Mouse (Mus musculus): Measurements from ENCODE around the gene Brf1. TPM values are rescaled to one million over a fixed set of nuclear protein-coding genes. Genes with fewer than 3 reads are reported as not detected.

The Brf1 gene
- polyA plus RNA-seq (2014; fragmentation: Nextera tagmentation; extraction: Ambion mirVana), result 53.8 and 55.8 TPM in 2 replicates

- peaks cover 16% of the 10 kb centered on the region for H3K4me1 ChIP-seq (replicated peaks; ENCODE audit: control insufficient read depth, insufficient read depth, low read length)
- DNase-seq (ENCODE audit: low spot score) (peak; percentile 97), ATAC-seq (replicated peaks; ENCODE audit: low FRiP score, low TSS enrichment, low read depth) (peak; percentile 97)
- H3K4me3 ChIP-seq (ENCODE audit: low read depth, low read length), result peak within 1 kb of the TSS; percentile 91
- under 1% methylated on average over 93 of the region's 96 CpGs for WGBS
- no peaks in the 10 kb centered on the region for H3K27me3 ChIP-seq (replicated peaks; ENCODE audit: control insufficient read depth, insufficient read depth, low read length)
- peak within 1 kb of the TSS; percentile 86 for H3K4me2 ChIP-seq (ENCODE audit: low read length)
- peak within 1 kb of the TSS; percentile 95 for H3K27ac ChIP-seq (ENCODE audit: low read depth)
- no peaks in the 10 kb centered on the region for H3K36me3 ChIP-seq (ENCODE audit: control insufficient read depth, insufficient read depth, low read length)
- H3K9me3 ChIP-seq (ENCODE audit: control insufficient read depth, low read length), result no peaks in the 10 kb centered on the region
- peak within 1 kb of the TSS; percentile 88 for H3K9ac ChIP-seq (ENCODE audit: low read length)
Observed at GRCm38 (mm10) chr12:113000294-113001132, at the start of gene Brf1. Brf1 (minus strand) TSS chr12:113000704.

- Histone ChIP-seq H3K4me3 (ENCODE audit: low read depth, low read length) (no peak overlapping the region), H3K4me1 (replicated peaks; ENCODE audit: control insufficient read depth, insufficient read depth, low read length) (peaks cover 9% of the 10 kb centered on the region), H3K27me3 (replicated peaks; ENCODE audit: control insufficient read depth, insufficient read depth, low read length) (no peaks in the 10 kb centered on the region), H3K36me3 (ENCODE audit: control insufficient read depth, insufficient read depth, low read length) (peaks cover 53% of the 10 kb centered on the region), H3K4me2 (ENCODE audit: low read length) (no peak overlapping the region), H3K9me3 (ENCODE audit: control insufficient read depth, low read length) (no peaks in the 10 kb centered on the region), H3K27ac (ENCODE audit: low read depth) (no peak overlapping the region), H3K9ac (ENCODE audit: low read length) (no peak overlapping the region)
- ATAC-seq (replicated peaks; ENCODE audit: low FRiP score, low TSS enrichment, low read depth) (no peak), DNase-seq (ENCODE audit: low spot score) (no peak)
- 92% methylated on average over 9 of the region's 9 CpGs for WGBS
Observed at GRCm38 (mm10) chr12:113049836-113050235, 49.3 kb upstream of the Brf1 start.

- Histone ChIP-seq H3K4me2 (ENCODE audit: low read length) (no peak overlapping the region), H3K27ac (ENCODE audit: low read depth) (no peak overlapping the region), H3K9me3 (ENCODE audit: control insufficient read depth, low read length) (no peaks in the 10 kb centered on the region), H3K4me1 (replicated peaks; ENCODE audit: control insufficient read depth, insufficient read depth, low read length) (peaks cover 9% of the 10 kb centered on the region), H3K9ac (ENCODE audit: low read length) (no peak overlapping the region), H3K36me3 (ENCODE audit: control insufficient read depth, insufficient read depth, low read length) (peaks cover 40% of the 10 kb centered on the region), H3K4me3 (ENCODE audit: low read depth, low read length) (no peak overlapping the region), H3K27me3 (replicated peaks; ENCODE audit: control insufficient read depth, insufficient read depth, low read length) (no peaks in the 10 kb centered on the region)
- ATAC-seq (replicated peaks; ENCODE audit: low FRiP score, low TSS enrichment, low read depth), result no peak
- no peak for DNase-seq (ENCODE audit: low spot score)
- WGBS, result 91% methylated on average over 5 of the region's 5 CpGs
Observed at GRCm38 (mm10) chr12:113048103-113048502, 47.6 kb upstream of the Brf1 start.

- Histone ChIP-seq H3K36me3 (ENCODE audit: control insufficient read depth, insufficient read depth, low read length) (peaks cover 35% of the 10 kb centered on the region), H3K9ac (ENCODE audit: low read length) (no peak overlapping the region), H3K27ac (ENCODE audit: low read depth) (no peak overlapping the region), H3K4me3 (ENCODE audit: low read depth, low read length) (no peak overlapping the region), H3K4me2 (ENCODE audit: low read length) (no peak overlapping the region), H3K27me3 (replicated peaks; ENCODE audit: control insufficient read depth, insufficient read depth, low read length) (no peaks in the 10 kb centered on the region), H3K4me1 (replicated peaks; ENCODE audit: control insufficient read depth, insufficient read depth, low read length) (peaks cover 8% of the 10 kb centered on the region), H3K9me3 (ENCODE audit: control insufficient read depth, low read length) (no peaks in the 10 kb centered on the region)
- WGBS, result 83% methylated on average over 15 of the region's 15 CpGs
- ATAC-seq (replicated peaks; ENCODE audit: low FRiP score, low TSS enrichment, low read depth) (no peak), DNase-seq (ENCODE audit: low spot score) (no peak)
Observed at GRCm38 (mm10) chr12:113046861-113047260, 46.4 kb upstream of the Brf1 start.

GRCm38 (mm10) chr12:113044916-113045677 is 44.6 kb upstream of the Brf1 start:
- no peaks in the 10 kb centered on the region for H3K9me3 ChIP-seq (ENCODE audit: control insufficient read depth, low read length)
- H3K27me3 ChIP-seq (replicated peaks; ENCODE audit: control insufficient read depth, insufficient read depth, low read length), result no peaks in the 10 kb centered on the region
- H3K4me2 ChIP-seq (ENCODE audit: low read length), result no peak overlapping the region
- no peak overlapping the region for H3K9ac ChIP-seq (ENCODE audit: low read length)
- no peak overlapping the region for H3K27ac ChIP-seq (ENCODE audit: low read depth)
- ATAC-seq (replicated peaks; ENCODE audit: low FRiP score, low TSS enrichment, low read depth), result no peak
- WGBS, result 75% methylated on average over 3 of the region's 3 CpGs
- no peak overlapping the region for H3K4me3 ChIP-seq (ENCODE audit: low read depth, low read length)
- H3K36me3 ChIP-seq (ENCODE audit: control insufficient read depth, insufficient read depth, low read length), result peaks cover 25% of the 10 kb centered on the region
- no peaks in the 10 kb centered on the region for H3K4me1 ChIP-seq (replicated peaks; ENCODE audit: control insufficient read depth, insufficient read depth, low read length)
- no peak for DNase-seq (ENCODE audit: low spot score)

- Histone ChIP-seq H3K36me3 (ENCODE audit: control insufficient read depth, insufficient read depth, low read length) (peaks cover 16% of the 10 kb centered on the region; the same call in 1 of the 2 replicates), H3K4me3 (ENCODE audit: low read depth, low read length) (no peak overlapping the region), H3K27ac (ENCODE audit: low read depth) (no peak overlapping the region), H3K27me3 (replicated peaks; ENCODE audit: control insufficient read depth, insufficient read depth, low read length) (no peaks in the 10 kb centered on the region), H3K9ac (ENCODE audit: low read length) (no peak overlapping the region), H3K4me2 (ENCODE audit: low read length) (no peak overlapping the region), H3K4me1 (replicated peaks; ENCODE audit: control insufficient read depth, insufficient read depth, low read length) (no peaks in the 10 kb centered on the region), H3K9me3 (ENCODE audit: control insufficient read depth, low read length) (no peaks in the 10 kb centered on the region)
- WGBS, result 79% methylated on average over 2 of the region's 2 CpGs
- ATAC-seq (replicated peaks; ENCODE audit: low FRiP score, low TSS enrichment, low read depth) (no peak), DNase-seq (ENCODE audit: low spot score) (no peak)
Observed at GRCm38 (mm10) chr12:113042543-113042942, 42.0 kb upstream of the Brf1 start.

GRCm38 (mm10) chr12:113041481-113042439 is 41.3 kb upstream of the Brf1 start:
- H3K36me3 ChIP-seq (ENCODE audit: control insufficient read depth, insufficient read depth, low read length), result peaks cover 9% of the 10 kb centered on the region; the same call in 1 of the 2 replicates
- H3K27me3 ChIP-seq (replicated peaks; ENCODE audit: control insufficient read depth, insufficient read depth, low read length), result no peaks in the 10 kb centered on the region
- H3K9ac ChIP-seq (ENCODE audit: low read length), result no peak overlapping the region
- DNase-seq (ENCODE audit: low spot score), result no peak
- H3K4me3 ChIP-seq (ENCODE audit: low read depth, low read length), result no peak overlapping the region
- WGBS, result 70% methylated on average over 15 of the region's 15 CpGs
- no peaks in the 10 kb centered on the region for H3K4me1 ChIP-seq (replicated peaks; ENCODE audit: control insufficient read depth, insufficient read depth, low read length)
- no peak overlapping the region for H3K4me2 ChIP-seq (ENCODE audit: low read length)
- H3K9me3 ChIP-seq (ENCODE audit: control insufficient read depth, low read length), result no peaks in the 10 kb centered on the region
- 0 out of 2 replicates have a peak, but pooled peaks have one; percentile 50 for ATAC-seq (replicated peaks; ENCODE audit: low FRiP score, low TSS enrichment, low read depth)
- no peak overlapping the region for H3K27ac ChIP-seq (ENCODE audit: low read depth)

- Histone ChIP-seq H3K36me3 (ENCODE audit: control insufficient read depth, insufficient read depth, low read length) (no peaks in the 10 kb centered on the region), H3K27ac (ENCODE audit: low read depth) (no peak overlapping the region), H3K4me1 (replicated peaks; ENCODE audit: control insufficient read depth, insufficient read depth, low read length) (no peaks in the 10 kb centered on the region), H3K4me3 (ENCODE audit: low read depth, low read length) (no peak overlapping the region), H3K4me2 (ENCODE audit: low read length) (no peak overlapping the region), H3K9ac (ENCODE audit: low read length) (no peak overlapping the region), H3K9me3 (ENCODE audit: control insufficient read depth, low read length) (no peaks in the 10 kb centered on the region), H3K27me3 (replicated peaks; ENCODE audit: control insufficient read depth, insufficient read depth, low read length) (no peaks in the 10 kb centered on the region)
- DNase-seq (ENCODE audit: low spot score), result no peak
- no peak for ATAC-seq (replicated peaks; ENCODE audit: low FRiP score, low TSS enrichment, low read depth)
- 90% methylated on average over 4 of the region's 4 CpGs for WGBS
Observed at GRCm38 (mm10) chr12:113038414-113038813, 37.9 kb upstream of the Brf1 start.

Measured in intestine, embryonic 14.5 days (tissue).